Mouse (Mus musculus) olfactory bulb, adult 2 months (tissue): ENCODE measurements around the gene Limch1.

Experiments used
- CTCF ChIP-seq: fragments of 200-500 bp; IDR thresholded peaks from 2 replicates; pipeline ENCODE4 v1.5.1; 2012; ENCODE audit warnings: low read depth, mild to moderate bottlenecking, low read length, moderate library complexity; ENCODE audit not compliant: insufficient read depth
- POLR2A ChIP-seq: fragments of 200-500 bp; IDR thresholded peaks from 2 replicates; pipeline ENCODE4 v1.6.1; 2012; ENCODE audit warnings: mild to moderate bottlenecking, low read depth, low read length, moderate library complexity; ENCODE audit not compliant: insufficient read depth

DNA sequence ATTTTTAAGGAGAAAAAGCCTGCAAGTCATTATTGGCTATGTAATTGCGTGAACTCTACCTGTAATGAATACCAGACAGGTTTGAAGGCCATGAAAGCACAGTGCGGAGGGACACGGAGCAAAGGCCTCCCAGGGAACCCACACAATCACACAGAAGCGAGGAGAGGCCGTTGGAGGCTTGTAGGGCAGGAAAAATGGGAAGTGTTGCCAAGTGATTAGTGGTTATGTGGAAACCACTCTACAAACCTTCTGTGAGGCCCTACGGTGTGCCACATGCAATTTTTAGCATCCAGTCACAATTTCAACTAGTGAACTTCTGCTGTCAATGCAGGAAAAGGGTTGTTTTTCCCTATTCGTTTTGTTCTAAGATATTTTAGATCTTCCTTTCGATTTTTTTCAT lies 212.5 kb downstream of the Limch1 start:
- TF ChIP-seq CTCF (no peak), POLR2A (no peak)
